In genomic region chr14:24754753-24755152, GRCm38 (mm10) we compare ENCODE assay signal across 21 mouse cellular contexts.
"Had no signal": no experiment of that assay in that cellular context is flagged by ENCODE, and none has a peak within 500 bp of the region (broad histone marks: within the 10 kb centered on the region; RNA-seq: fewer than 3 reads in every experiment).

No protein-coding gene starts in this region.

- H3K9me3 ChIP-seq: liver, embryonic 15.5 days; lung, embryonic 15.5 days; megakaryocyte, embryonic 14.5 days; midbrain, embryonic 12.5 days; midbrain, embryonic 15.5 days; neural tube, embryonic 13.5 days; neural tube, embryonic 15.5 days had no signal

- H3K27ac ChIP-seq: liver, embryonic 15.5 days; lung, embryonic 15.5 days; macrophage; midbrain, embryonic 12.5 days; midbrain, embryonic 15.5 days; neural tube, embryonic 13.5 days; neural tube, embryonic 15.5 days had no signal

- H3K4me3 ChIP-seq: liver, embryonic 15.5 days; lung, embryonic 15.5 days; megakaryocyte, embryonic 14.5 days; midbrain, embryonic 12.5 days; midbrain, embryonic 15.5 days; neural tube, embryonic 13.5 days; neural tube, embryonic 15.5 days had no signal

- H3K27me3 ChIP-seq: liver, embryonic 15.5 days; lung, embryonic 15.5 days; midbrain, embryonic 12.5 days; midbrain, embryonic 15.5 days; neural tube, embryonic 13.5 days; neural tube, embryonic 15.5 days had no signal

- H3K4me2 ChIP-seq: liver, embryonic 15.5 days; lung, embryonic 15.5 days; midbrain, embryonic 12.5 days; midbrain, embryonic 15.5 days; neural tube, embryonic 13.5 days; neural tube, embryonic 15.5 days had no signal

- H3K9ac ChIP-seq: liver, embryonic 15.5 days; liver, postnatal 0 days; lung, embryonic 15.5 days; midbrain, embryonic 12.5 days; midbrain, embryonic 15.5 days; neural tube, embryonic 13.5 days; neural tube, embryonic 15.5 days had no signal

- ATAC-seq: liver, postnatal 0 days; lung, postnatal 0 days; midbrain, embryonic 15.5 days had no signal

- H3K4me1 ChIP-seq: liver, embryonic 15.5 days; lung, embryonic 15.5 days; megakaryocyte, embryonic 14.5 days; midbrain, embryonic 15.5 days had no signal

- H3K36me3 ChIP-seq: liver, embryonic 15.5 days; lung, embryonic 15.5 days; midbrain, embryonic 12.5 days; midbrain, embryonic 15.5 days; neural tube, embryonic 13.5 days; neural tube, embryonic 15.5 days had no signal

- DNase-seq: liver, postnatal 0 days; lung, adult 2 months; lung, postnatal 14 days; lung, postnatal 36 days; retina, postnatal 1 day; right cerebral cortex, adult 18-20 months; right cerebral cortex, postnatal 25 days; right cerebral cortex, postnatal 4 days; spleen, adult 18-20 months; thymus, adult 18-20 months; thymus, postnatal 14 days; thymus, postnatal 36 days had no signal
